Mouse (Mus musculus) heart, postnatal 10 days (tissue): ENCODE data around the gene Magi3. TPM values are rescaled to one million over a fixed set of nuclear protein-coding genes. Genes with fewer than 3 reads are reported as not detected.

Source experiments
- DNase-seq, 2 experiments: peaks; one replicate each; pipeline ENCODE4 v3.0.0; 2021
- intact Hi-C: fragments of 180-260 bp; cut with DNase I; formaldehyde crosslinking; loops from one replicate; pipeline ENCODE4 v1.15.1; 2025
- total RNA-seq, 2 experiments: library from RNA; stranded (reverse); gene quantifications; 2 replicates each; pipeline ENCODE4 v1.2.3; 2021

Magi3 gene
- total RNA-seq, 2 experiments from 2014 or later: 32.4 to 58.9 TPM

DNA sequence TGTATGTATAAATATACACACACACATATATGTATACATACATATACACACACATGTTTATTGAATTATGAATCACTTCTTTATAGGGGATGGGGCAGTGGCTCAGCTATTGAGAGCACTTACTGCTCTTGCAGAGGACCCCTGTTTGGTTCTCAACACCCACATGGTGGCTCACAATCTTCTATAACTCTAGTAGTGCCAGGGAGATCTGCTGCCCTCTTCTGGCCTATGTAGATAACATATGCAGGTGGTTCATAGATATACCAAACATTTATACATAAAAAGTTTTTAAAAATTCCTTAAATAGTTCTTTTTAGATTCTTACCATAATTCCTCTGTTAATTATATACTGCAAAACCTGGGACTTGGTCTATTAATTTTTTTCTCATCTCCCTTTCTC lies 141.4 kb downstream of the Magi3 start:
- intact Hi-C loops: no loop called here
- DNase-seq: no peak

DNA sequence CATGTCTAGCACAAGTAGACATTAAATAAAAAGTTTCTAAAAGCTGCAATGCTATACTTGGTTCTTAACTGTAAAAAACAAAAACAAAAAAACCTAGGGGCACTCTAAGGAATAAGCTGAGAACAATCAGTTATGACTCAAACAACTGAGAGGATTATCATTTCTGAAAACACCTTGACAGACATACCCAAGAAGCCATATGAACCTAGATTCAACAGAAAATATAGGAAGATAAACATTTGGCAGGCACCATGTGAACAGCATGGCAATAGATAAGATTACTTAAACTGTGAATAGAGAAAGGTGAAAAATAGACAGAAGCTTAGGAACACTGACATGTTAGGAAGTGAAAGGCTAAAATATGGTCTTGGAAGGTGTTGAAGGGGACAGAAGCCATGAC lies 150.8 kb downstream of the Magi3 start:
- DNase-seq: no peak
- intact Hi-C loops: no loop called here

DNA sequence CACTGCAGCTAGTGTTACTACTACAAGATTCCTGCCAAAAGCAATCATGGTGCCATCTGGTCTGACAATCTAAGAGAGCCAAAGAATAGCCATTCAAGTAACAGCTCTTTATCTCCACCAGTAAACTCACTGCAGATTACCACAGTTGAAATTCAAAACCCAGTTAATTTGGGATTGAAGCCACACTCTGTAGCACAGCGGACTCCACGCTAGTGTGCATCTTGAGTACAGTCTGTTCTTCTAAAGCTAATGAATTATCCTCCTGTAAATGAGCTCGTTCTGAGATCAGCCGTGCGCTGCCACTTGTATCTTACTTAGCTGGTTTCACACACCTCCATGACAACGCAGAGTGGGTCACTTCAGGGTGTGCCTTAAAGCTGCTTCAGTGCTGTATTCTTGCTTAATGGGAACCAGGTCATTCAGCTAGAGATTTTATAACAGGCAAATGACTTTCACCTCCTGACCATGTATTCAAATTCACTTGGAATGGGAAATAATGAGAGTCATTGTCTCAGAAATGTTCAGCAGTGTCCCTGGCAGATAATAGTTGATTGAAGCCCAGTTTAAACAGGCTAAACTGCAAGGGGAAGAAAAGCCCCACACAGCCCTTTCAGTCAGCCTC lies 161.1 kb downstream of the Magi3 start:
- DNase-seq: no peak
- intact Hi-C loops: no loop called here

DNA sequence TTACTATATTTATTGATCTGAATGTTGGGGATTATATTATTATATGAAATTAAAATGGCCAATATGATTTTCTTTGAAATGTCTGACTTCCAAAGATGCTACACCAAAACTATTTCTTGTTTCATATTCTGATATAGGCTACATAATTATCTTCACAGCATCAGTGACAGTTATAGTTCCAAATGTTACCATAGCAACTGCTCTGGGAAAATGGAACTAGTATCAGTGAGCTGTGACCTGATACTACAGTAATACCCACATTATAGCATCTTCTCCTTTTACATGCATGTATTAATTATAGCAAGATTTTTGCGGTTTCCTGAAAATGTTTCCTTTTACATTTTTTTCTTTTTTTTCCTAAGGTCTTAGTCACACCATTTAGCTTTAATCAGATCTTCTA lies 187.4 kb downstream of the Magi3 start:
- no peak for DNase-seq
- intact Hi-C loops: no loop called here

DNA sequence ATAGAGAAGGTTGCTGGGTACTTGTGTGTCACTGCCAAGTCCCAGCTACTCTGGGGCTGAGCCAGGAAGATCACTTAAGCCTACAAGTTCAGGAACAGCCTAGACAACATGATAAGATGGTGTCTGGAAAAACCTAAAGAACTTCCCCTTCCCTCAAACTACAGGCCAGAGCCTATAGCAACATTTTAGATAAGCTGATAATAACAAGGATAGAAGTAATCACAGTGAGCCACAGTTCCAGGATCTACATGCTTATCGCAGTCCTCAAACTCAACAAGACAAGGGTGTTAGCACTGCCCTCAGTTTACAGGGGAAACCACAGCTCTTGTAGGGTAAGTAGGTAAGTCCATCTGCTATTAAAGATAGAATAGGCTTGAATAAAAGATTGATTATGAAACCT lies 188.1 kb downstream of the Magi3 start:
- no peak for DNase-seq
- intact Hi-C loops: no loop called here

DNA sequence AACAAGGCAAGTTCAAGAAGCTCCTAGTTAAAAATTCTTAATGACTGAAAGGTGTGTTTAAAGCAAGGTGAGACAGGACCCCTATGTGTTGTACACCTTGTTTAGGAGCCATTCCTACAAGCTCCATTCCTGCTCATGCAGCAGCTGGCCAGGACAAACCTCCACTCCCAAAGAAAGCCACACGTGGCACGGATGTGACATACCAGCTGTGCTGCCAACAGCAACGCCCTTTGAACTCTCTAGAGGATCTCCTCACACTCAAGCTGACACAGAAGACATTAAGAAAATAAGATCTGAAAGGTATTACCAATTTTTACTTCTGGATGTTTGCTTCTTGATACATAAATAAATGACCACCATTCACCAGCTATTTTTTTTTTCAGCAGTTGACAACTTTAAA lies 193.2 kb downstream of the Magi3 start:
- intact Hi-C loops: no loop called here
- no peak for DNase-seq

DNA sequence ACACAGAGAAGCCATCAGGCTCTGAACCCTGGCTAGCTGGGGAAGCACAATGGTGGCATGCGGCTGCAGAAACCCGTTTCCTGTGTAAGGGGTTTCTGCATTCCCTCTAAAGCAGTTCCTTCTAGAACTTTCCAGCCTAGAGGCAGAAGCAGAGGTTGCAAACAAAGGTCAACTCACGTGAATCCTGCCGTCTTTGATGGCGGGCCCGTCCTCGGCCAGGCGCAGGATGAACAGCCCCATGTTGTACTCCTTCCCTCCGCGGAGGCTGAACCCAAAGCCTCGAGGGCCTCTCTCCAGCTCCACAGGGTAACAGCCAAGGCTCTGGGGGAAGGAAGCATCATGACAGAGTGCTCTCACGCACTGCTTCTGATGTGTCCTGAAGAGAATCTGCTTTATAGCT lies 200.1 kb downstream of the Magi3 start:
- DNase-seq: no peak
- intact Hi-C loops: loop anchor here (5.0 kb wide), 2 partner anchors 197 to 422 kb away; no protein-coding TSS in a partner anchor

- peak in 1 of 2 experiments; percentile 17 for DNase-seq
- intact Hi-C loops: loop anchor here (10.0 kb wide), 1 partner anchor 655 kb away; no protein-coding TSS in a partner anchor
Measured at GRCm38 (mm10) chr3:104019453-104019852, 200.7 kb downstream of the Magi3 start.

- no peak for DNase-seq
- intact Hi-C loops: loop anchor here (10.0 kb wide), 1 partner anchor 657 kb away; no protein-coding TSS in a partner anchor
Measured at GRCm38 (mm10) chr3:104017931-104018330, 202.2 kb downstream of the Magi3 start.

DNA sequence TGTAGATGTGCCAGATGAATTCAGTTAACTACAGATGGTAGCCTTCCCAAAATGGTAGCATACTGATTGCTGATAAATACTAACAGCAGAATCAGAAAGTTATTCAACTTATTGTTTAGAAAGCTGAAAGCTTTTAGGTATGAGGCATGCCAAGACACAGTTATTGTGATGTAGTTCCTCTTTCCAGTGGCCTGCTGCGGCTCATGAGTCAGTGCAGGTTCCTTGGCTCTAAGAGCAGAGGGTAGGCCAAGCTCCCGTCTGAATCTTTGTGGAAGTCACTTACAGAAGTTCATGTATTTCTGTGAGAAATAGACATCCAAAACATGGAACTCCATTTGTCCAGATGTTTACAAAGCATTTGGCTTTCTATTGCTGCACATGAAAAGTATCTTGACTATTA lies 208.2 kb downstream of the Magi3 start:
- intact Hi-C loops: loop anchor here (10.0 kb wide), 1 partner anchor 663 kb away; no protein-coding TSS in a partner anchor
- no peak for DNase-seq

DNA sequence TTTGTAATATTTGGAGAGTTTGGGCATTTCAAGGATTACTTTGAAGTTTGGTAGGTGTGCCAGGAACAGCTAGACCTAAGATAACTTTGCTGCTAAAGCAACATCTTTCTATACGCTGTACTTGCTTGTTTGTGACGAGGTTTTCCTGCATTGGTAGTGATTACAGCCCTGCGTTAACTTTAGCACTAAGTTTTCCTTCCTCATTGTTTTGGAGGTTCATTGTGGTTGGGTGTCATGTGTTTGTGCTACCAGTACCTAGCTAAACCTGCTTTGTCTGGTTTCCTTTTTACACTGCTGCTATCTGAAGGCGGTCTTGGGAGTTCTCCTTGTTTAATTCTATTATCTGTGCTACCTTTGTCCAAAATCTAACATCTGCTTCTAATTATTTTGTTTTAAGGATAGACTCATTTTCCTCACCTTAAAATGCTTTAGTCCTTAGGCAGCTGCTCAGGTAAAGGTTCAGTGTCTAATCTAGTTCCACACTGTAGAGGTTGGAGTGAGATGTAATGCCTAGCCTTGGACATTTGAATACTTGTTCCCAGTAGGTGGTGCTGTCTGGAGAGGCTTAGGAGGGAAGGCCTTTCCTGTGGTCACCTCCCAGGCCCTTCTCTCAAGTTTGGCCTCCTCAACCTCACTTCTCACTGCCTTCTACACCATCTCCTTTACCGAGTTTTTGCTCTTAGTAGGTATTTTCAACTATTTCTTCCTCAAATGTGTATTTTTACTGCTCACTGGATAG lies 210.1 kb downstream of the Magi3 start:
- no peak for DNase-seq
- intact Hi-C loops: loop anchor here (10.0 kb wide), 1 partner anchor 665 kb away; no protein-coding TSS in a partner anchor

DNA sequence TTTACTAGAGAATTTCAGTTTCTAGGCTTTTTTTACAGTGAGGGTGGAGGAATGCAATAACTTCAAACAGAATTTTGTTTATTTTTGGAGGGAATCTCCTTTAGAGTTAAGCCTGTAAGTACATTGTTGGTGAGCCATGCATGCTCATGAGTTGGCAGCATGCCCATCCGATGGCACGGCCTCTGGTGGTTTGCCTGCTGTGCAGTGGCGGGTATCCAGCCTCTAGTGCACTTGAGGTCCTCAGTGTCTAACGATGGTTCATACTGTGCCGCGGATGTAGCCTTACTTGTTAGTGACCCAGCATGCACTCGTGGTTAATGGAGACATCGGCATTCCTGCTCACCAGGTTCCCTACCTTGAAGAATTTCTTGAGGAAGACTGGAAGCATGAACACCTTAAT lies 212.7 kb downstream of the Magi3 start:
- intact Hi-C loops: no loop called here
- DNase-seq: peak; percentile 68 to 75

DNA sequence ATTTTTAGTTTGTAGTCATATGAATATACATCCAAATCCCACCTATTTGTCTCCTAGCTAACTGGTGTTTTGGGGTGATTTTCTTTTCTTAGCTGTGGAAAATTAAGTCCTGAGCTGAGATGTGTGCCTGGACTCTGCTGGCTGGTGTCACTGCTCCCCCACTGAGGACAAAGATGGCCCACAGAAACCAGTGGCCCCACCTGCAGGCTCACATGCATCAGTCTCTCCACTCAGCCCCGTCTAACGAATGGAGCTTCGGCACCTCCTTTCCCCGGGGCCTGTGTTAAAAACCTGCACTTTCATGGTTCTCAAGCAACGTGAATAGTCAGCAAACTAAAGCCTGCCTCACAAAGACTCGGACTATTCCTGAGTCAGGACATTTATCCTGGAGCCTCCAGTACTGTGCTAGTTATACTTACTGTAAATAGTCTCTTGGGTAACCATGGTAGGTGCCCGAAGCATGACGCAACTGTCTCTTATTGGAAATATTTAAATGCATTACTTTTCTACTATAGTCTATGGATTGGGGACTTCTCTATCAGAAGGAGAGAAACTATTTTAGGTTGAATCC lies 213.2 kb downstream of the Magi3 start:
- intact Hi-C loops: no loop called here

GRCm38 (mm10) chr3:103998724-103999123 lies 221.4 kb downstream of the Magi3 start:
- no peak for DNase-seq
- intact Hi-C loops: no loop called here

More for the DNA sequence above, 213.2 kb downstream of the Magi3 start:
- no peak for DNase-seq

DNA sequence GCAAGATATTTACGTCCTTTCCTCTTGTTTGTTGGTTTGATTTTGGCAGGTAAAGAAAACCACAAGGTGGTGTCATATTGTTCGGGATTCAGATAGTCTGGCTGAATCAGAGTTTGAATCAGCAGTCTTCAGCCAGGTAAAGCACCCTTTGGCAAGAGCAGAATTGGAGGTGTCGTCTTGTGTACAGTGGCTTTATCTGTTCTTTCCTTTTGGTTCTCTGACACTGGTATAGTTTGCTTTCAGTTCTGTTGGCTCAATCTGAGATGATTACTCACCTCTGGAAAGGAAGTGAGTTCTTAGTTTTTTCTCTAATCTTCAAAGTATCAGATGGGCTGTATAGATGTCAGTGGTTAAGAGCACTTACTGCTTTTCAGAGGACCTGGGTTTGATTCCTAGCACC lies 228.9 kb downstream of the Magi3 start:
- intact Hi-C loops: no loop called here
- no peak for DNase-seq

DNA sequence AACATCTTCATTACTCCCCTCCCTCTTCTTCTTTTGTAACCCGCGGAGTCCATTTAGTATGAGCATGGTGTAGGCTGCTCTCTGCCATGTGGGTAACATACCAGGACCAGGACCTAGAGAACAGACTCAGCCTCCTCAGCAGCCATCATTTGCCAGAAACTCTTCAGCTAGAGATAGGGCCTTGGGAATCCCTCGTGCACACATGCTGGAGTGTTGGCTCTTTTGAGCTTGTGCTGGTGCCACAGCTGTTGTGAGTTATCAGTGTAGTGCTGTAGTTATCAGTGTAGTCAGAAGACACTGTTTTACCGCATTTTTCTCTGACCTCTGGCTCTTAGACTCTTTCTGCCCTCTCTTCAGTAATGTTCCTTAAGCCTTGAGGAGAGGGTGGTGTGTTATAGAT lies 230.8 kb downstream of the Magi3 start:
- DNase-seq: no peak
- intact Hi-C loops: no loop called here

- no peak for DNase-seq
- intact Hi-C loops: no loop called here
Measured at GRCm38 (mm10) chr3:103987831-103988432, 232.2 kb downstream of the Magi3 start.

DNA sequence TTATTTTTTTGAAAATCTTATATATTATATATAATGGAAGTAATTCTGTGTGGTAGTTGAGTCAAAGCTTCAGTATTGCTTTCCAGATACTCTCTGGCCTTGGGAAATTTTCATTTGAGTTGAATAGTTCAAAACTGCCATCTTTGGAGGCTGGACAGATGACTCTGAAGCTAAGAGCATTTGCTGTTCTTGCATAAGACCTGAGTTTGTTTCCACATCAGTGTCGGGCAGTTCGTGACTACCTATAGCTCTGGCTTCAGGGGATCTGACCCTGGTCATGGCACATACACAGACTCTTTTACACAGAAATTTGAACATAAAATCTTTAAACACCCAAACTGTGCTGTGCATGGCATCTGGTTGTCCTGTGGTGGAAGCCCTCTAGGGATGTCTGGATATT lies 235.0 kb downstream of the Magi3 start:
- no peak for DNase-seq
- intact Hi-C loops: no loop called here

DNA sequence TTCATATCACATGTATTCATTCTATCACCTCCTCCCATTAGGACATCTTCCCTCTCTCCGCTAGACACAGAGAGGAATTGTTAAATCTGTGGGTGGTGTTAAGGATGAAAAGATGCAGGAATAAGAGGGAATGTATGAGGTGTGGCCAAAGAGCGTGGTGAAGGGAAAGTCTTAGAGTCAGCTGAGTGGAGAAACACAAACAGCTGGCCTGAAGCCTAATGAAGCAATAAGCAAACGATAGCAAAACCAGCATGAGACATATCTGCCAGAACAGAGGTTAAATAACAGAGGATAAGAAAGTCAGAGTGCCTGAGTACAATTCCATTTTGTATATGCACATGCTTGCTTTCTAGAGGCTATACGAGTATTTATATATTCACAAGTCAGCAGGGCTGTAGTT lies 235.6 kb downstream of the Magi3 start:
- intact Hi-C loops: no loop called here
- DNase-seq: no peak

- intact Hi-C loops: no loop called here
- DNase-seq: no peak
Measured at GRCm38 (mm10) chr3:103971157-103971556, 249.0 kb downstream of the Magi3 start.

DNA sequence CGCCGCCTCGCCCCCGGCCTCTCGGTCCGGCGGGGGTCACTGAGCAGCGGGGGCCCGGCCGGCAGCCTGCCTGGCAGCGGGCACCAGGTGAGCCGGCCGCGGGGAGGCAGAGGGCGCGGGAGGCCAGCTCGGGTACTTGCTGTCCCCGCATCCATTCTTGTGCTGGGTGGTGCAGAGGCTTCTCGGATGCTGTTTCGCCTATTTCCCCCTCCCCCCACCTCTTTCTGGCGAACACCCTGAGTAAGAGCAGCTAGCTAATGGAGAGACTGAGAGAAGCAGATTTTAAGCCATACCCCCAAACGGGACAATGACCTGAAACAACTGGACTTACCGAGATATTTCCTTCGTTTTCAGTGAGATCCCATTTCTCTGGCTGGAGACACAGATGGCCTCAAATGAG lies 251.5 kb downstream of the Magi3 start:
- intact Hi-C loops: no loop called here

More for the DNA sequence above, 251.5 kb downstream of the Magi3 start:
- peak in 1 of 2 experiments; percentile 71 for DNase-seq
